Comparison of ENCODE assay signal across 8 mouse cellular contexts in the genomic region with DNA sequence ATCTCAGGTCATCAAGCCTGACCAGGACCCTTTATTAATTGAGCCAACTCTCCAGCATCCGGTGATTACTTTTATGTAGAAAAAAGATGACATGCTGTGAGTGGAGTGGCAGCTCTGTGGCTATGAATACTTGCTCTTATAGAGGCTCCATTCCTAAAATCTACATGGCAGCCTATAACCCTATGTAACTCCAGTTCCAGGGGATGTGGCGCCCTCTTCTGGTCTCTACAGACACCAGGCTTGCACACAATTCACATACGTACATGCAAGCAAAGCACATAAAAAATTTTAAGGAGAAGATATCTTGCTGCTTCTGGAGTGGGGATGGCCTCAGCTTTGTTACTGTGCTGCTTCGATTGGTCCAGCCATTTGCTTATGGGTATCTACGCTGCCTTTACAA.
DNase-seq lines count a peak whose midpoint lies in the region; ATAC-seq and TF ChIP-seq lines count a peak whose summit lies in the region.
"Had no signal": no experiment of that assay in that cellular context is flagged by ENCODE, and none has a peak within 500 bp of the region (broad histone marks: within the 10 kb centered on the region; RNA-seq: fewer than 3 reads in every experiment).

No protein-coding gene starts in this region.

- no peak for TF ChIP-seq POLR2A in myocyte (IDR thresholded peaks at IDR 0.05; ENCODE audit: insufficient read length, low read depth)

- H3K4me3 ChIP-seq in kidney, postnatal 0 days (replicated peaks; ENCODE audit: low read depth, low read length): no peak overlapping the region
- no peak overlapping the region for H3K4me3 ChIP-seq in E14TG2a.4 (replicated peaks; ENCODE audit: low read length)
- no peak overlapping the region for H3K4me3 ChIP-seq in forebrain, postnatal 0 days (ENCODE audit: low read depth, low read length)
- H3K4me3 ChIP-seq in myocyte: no peak overlapping the region
- H3K4me3 ChIP-seq: limb, embryonic 13.5 days had no signal

- no peak for ATAC-seq in kidney, postnatal 0 days (replicated peaks; ENCODE audit: low FRiP score, low read depth)
- peak; percentile 47; the same call in 1 of the 2 replicates for ATAC-seq in forebrain, postnatal 0 days

- no peaks in the 10 kb centered on the region for H3K4me1 ChIP-seq in kidney, postnatal 0 days (replicated peaks; ENCODE audit: insufficient read depth, low read length)
- H3K4me1 ChIP-seq in E14TG2a.4 (replicated peaks; ENCODE audit: low read depth, low read length): peaks cover 14% of the 10 kb centered on the region
- H3K4me1 ChIP-seq in forebrain, postnatal 0 days (ENCODE audit: insufficient read depth): 0 out of 2 replicates have a peak, but pooled peaks cover 5% of the 10 kb centered on the region
- H3K4me1 ChIP-seq: limb, embryonic 13.5 days had no signal

- TF ChIP-seq CTCF in kidney, postnatal 0 days (IDR thresholded peaks at IDR 0.05; ENCODE audit: low read depth): peak; percentile 43; the same call in 1 of the 2 replicates
- TF ChIP-seq CTCF in E14TG2a.4 (conservative IDR thresholded peaks at IDR 0.05; ENCODE audit: low read length): peak; percentile 73
- peak; percentile 68 for TF ChIP-seq CTCF in forebrain, postnatal 0 days (IDR thresholded peaks at IDR 0.05; ENCODE audit: low read depth)

- H3K27ac ChIP-seq in kidney, postnatal 0 days: no peak overlapping the region
- H3K27ac ChIP-seq in forebrain, postnatal 0 days (ENCODE audit: low read depth, low read length): no peak overlapping the region
- H3K27ac ChIP-seq: limb, embryonic 13.5 days had no signal

- no peaks in the 10 kb centered on the region for H3K9me3 ChIP-seq in kidney, postnatal 0 days (replicated peaks; ENCODE audit: low read length)
- 0 out of 2 replicates have a peak, but pooled peaks cover 1% of the 10 kb centered on the region for H3K9me3 ChIP-seq in E14TG2a.4 (ENCODE audit: low read length)
- H3K9me3 ChIP-seq in forebrain, postnatal 0 days (ENCODE audit: low read length): no peaks in the 10 kb centered on the region
- H3K9me3 ChIP-seq: limb, embryonic 13.5 days had no signal

- H3ac ChIP-seq in myocyte (ENCODE audit: control insufficient read depth, insufficient read length): no peak overlapping the region

- no peaks in the 10 kb centered on the region for H3K79me2 ChIP-seq in myocyte (ENCODE audit: control insufficient read depth, insufficient read depth)

- no peak overlapping the region for H3K4me2 ChIP-seq in kidney, postnatal 0 days (ENCODE audit: low read length)
- H3K4me2 ChIP-seq in forebrain, postnatal 0 days (ENCODE audit: low read depth): no peak overlapping the region
- H3K4me2 ChIP-seq in myocyte (ENCODE audit: low read depth): peak overlapping the region; percentile 36
- H3K4me2 ChIP-seq: limb, embryonic 13.5 days had no signal

- no peak overlapping the region for H3K9ac ChIP-seq in kidney, postnatal 0 days (ENCODE audit: low read depth, low read length)
- H3K9ac ChIP-seq in forebrain, postnatal 0 days: no peak overlapping the region
- H3K9ac ChIP-seq: limb, embryonic 13.5 days had no signal

- H3K36me3 ChIP-seq in kidney, postnatal 0 days (ENCODE audit: insufficient read depth, low read length): no peaks in the 10 kb centered on the region
- no peaks in the 10 kb centered on the region for H3K36me3 ChIP-seq in E14TG2a.4 (ENCODE audit: insufficient read depth, low read length)
- H3K36me3 ChIP-seq in forebrain, postnatal 0 days (ENCODE audit: insufficient read depth): no peaks in the 10 kb centered on the region
- no peaks in the 10 kb centered on the region for H3K36me3 ChIP-seq in myocyte (ENCODE audit: control insufficient read depth, insufficient read depth)
- H3K36me3 ChIP-seq: limb, embryonic 13.5 days had no signal

- no peaks in the 10 kb centered on the region for H3K27me3 ChIP-seq in kidney, postnatal 0 days (ENCODE audit: insufficient read depth, low read length)
- 0 out of 2 replicates have a peak, but pooled peaks cover 2% of the 10 kb centered on the region for H3K27me3 ChIP-seq in E14TG2a.4 (ENCODE audit: insufficient read depth, low read length)
- no peaks in the 10 kb centered on the region for H3K27me3 ChIP-seq in forebrain, postnatal 0 days (ENCODE audit: insufficient read depth, low read length)
- H3K27me3 ChIP-seq in myocyte (ENCODE audit: control insufficient read depth, insufficient read depth, insufficient read length): no peaks in the 10 kb centered on the region
- H3K27me3 ChIP-seq: limb, embryonic 13.5 days had no signal

- DNase-seq in kidney, postnatal 0 days (ENCODE audit: low spot score): peak; percentile 13
- no peak for DNase-seq in kidney, adult 11 months
- DNase-seq in R1 (ENCODE audit: low read depth, low spot score) (peak; percentile 66), adipocyte (ENCODE audit: low spot score) (no peak)
- peak; percentile 71 for DNase-seq in forebrain, postnatal 0 days

- WGBS in kidney, postnatal 0 days: 65% methylated on average over 5 of the region's 5 CpGs
- WGBS in forebrain, postnatal 0 days: 61% methylated on average over 5 of the region's 5 CpGs

TF ChIP-seq in myocyte, 11 proteins besides CTCF, POLR2A, EP300 and RAD21:
- TF ChIP-seq MYOG (IDR thresholded peaks at IDR 0.05; ENCODE audit: control insufficient read depth in 1 of 3, insufficient read depth in 1 of 3, insufficient read length in 2 of 3, low read depth in 2 of 3): no peak
- no peak for TF ChIP-seq E2F4 (IDR thresholded peaks at IDR 0.05; ENCODE audit: insufficient read depth)
- no peak for TF ChIP-seq REST (IDR thresholded peaks at IDR 0.05; ENCODE audit: insufficient read depth, insufficient read length)
- TF ChIP-seq MYOD1 (IDR thresholded peaks at IDR 0.05; ENCODE audit: control insufficient read depth in 1 of 3, insufficient read length in 2 of 3, low read depth in 2 of 3): no peak
- no peak for TF ChIP-seq TCF3 (IDR thresholded peaks at IDR 0.05; ENCODE audit: insufficient read length, low read depth)
- TF ChIP-seq USF1 (IDR thresholded peaks at IDR 0.05; ENCODE audit: low read depth): no peak
- no peak for TF ChIP-seq MAX (IDR thresholded peaks at IDR 0.05; ENCODE audit: low read depth)
- no peak for TF ChIP-seq SRF (IDR thresholded peaks at IDR 0.05; ENCODE audit: control insufficient read depth, insufficient read length, low read depth)
- no peak for TF ChIP-seq CEBPB (IDR thresholded peaks at IDR 0.05; ENCODE audit: insufficient read depth, poor library complexity, severe bottlenecking)
- TF ChIP-seq POLR2AphosphoS2 (IDR thresholded peaks at IDR 0.05; ENCODE audit: insufficient read length, low read depth): no peak

Comparison
In these comparisons a context has a peak if more than half of its experiments do, and no peak if none do; other contexts are left out.
1. DNase-seq: peak in kidney, postnatal 0 days (single experiment), R1 (single experiment) and forebrain, postnatal 0 days (single experiment); none in kidney, adult 11 months (single experiment) and adipocyte (single experiment).
2. Peak in every context shown above with its lines, with median percentiles within 50 percentile points of each other: CTCF ChIP-seq.